Mouse (Mus musculus) heart, adult 18-20 months (tissue): ENCODE measurements around the gene Gm11939. TPM values are rescaled to one million over a fixed set of nuclear protein-coding genes. Genes with fewer than 3 reads are reported as not detected.

Source experiments
- total RNA-seq, 2 experiments: library from RNA; stranded (reverse); gene quantifications; 2 replicates each; pipeline ENCODE4 v1.2.3; 2021

Gene Gm11939
- total RNA-seq, 2 experiments from 2014 or later = not detected

Other genes starting within 250 kb of the Gm11939 start
- gene Krt25, start 236.5 kb downstream of the Gm11939 start, total RNA-seq = not detected
- gene Krt26, start 221.5 kb downstream of the Gm11939 start, total RNA-seq = not detected
- gene Krt27, start 208.4 kb downstream of the Gm11939 start, total RNA-seq = not detected
- not detected for gene Krt28, start 184.6 kb downstream of the Gm11939 start, total RNA-seq
- 1 to 10 TPM; 4.1 to 5.1 TPM for gene Krt10, start 170.1 kb downstream of the Gm11939 start, total RNA-seq
- not detected for gene Krt12, start 137.2 kb downstream of the Gm11939 start, total RNA-seq
- not detected for gene Krt20, start 121.3 kb downstream of the Gm11939 start, total RNA-seq
- under 1 TPM in 1 of 2 experiments, not detected in 1; 0.31 TPM for gene Krt23, start 66.3 kb downstream of the Gm11939 start, total RNA-seq
- gene Krt39, start 38.1 kb downstream of the Gm11939 start, total RNA-seq = not detected
- gene Krt40, start 16.3 kb downstream of the Gm11939 start, total RNA-seq = not detected
- not detected for gene Krtap3-3, start 8.6 kb downstream of the Gm11939 start, total RNA-seq
- gene Krtap3-2, start 2.6 kb downstream of the Gm11939 start, total RNA-seq = not detected
- gene Krtap3-1, start 7.2 kb upstream of the Gm11939 start, total RNA-seq = not detected
- gene Krtap1-5, start 21.6 kb upstream of the Gm11939 start, total RNA-seq = not detected
- gene Krtap1-4, start 24.2 kb upstream of the Gm11939 start, total RNA-seq = not detected
- not detected for gene Krtap1-3, start 31.9 kb upstream of the Gm11939 start, total RNA-seq
- gene Krtap9-3, start 38.6 kb upstream of the Gm11939 start, total RNA-seq = not detected
- gene Gm11938, start 43.8 kb upstream of the Gm11939 start, total RNA-seq = not detected
- not detected for gene Gm11937, start 50.7 kb upstream of the Gm11939 start, total RNA-seq
- not detected for gene Krtap2-4, start 55.4 kb upstream of the Gm11939 start, total RNA-seq
- not detected for gene Gm11562, start 61.0 kb upstream of the Gm11939 start, total RNA-seq
- not detected for gene Krtap4-1, start 68.8 kb upstream of the Gm11939 start, total RNA-seq
- not detected for gene Krtap4-2, start 75.6 kb upstream of the Gm11939 start, total RNA-seq
- gene Krtap4-7, start 84.6 kb upstream of the Gm11939 start, total RNA-seq = not detected
- not detected for gene Gm11555, start 90.8 kb upstream of the Gm11939 start, total RNA-seq
- not detected for gene Gm11563, start 99.5 kb upstream of the Gm11939 start, total RNA-seq
- not detected for gene Krtap4-6, start 106.5 kb upstream of the Gm11939 start, total RNA-seq
- gene Gm14190, start 131.3 kb upstream of the Gm11939 start, total RNA-seq = not detected
- gene Gm14180, start 174.8 kb upstream of the Gm11939 start, total RNA-seq = not detected
- not detected for gene Gm11595, start 213.4 kb upstream of the Gm11939 start, total RNA-seq
- not detected for gene Krtap4-8, start 221.2 kb upstream of the Gm11939 start, total RNA-seq
- not detected for gene Krtap4-9, start 225.7 kb upstream of the Gm11939 start, total RNA-seq
- gene Gm11596, start 234.0 kb upstream of the Gm11939 start, total RNA-seq = not detected
- not detected for gene Gm11569, start 239.5 kb upstream of the Gm11939 start, total RNA-seq
- not detected for gene Gm11554, start 245.0 kb upstream of the Gm11939 start, total RNA-seq